Mouse (Mus musculus): ENCODE data around the gene Tm4sf20. TPM values are rescaled to one million over a fixed set of nuclear protein-coding genes. Genes with fewer than 3 reads are reported as not detected.

The Tm4sf20 gene
- polyA plus RNA-seq, 1 experiment from 2014 or later: not detected

Other genes starting within 250 kb of the Tm4sf20 start
- 0.25 and 0.41 TPM in 2 replicates for gene Col4a4, start 181.6 kb downstream of the Tm4sf20 start, polyA plus RNA-seq (2015; fragmentation: Nextera tagmentation; extraction: Ambion mirVana)
- gene Col4a3, start 181.5 kb downstream of the Tm4sf20 start, polyA plus RNA-seq (2015; fragmentation: Nextera tagmentation; extraction: Ambion mirVana): 0.46 and 0.60 TPM in 2 replicates
- gene Mff, start 43.6 kb downstream of the Tm4sf20 start, polyA plus RNA-seq (2015; fragmentation: Nextera tagmentation; extraction: Ambion mirVana): 389 and 427 TPM in 2 replicates
- gene Gm47791, start 2.8 kb upstream of the Tm4sf20 start, polyA plus RNA-seq (2015; fragmentation: Nextera tagmentation; extraction: Ambion mirVana): not detected in 2 replicates
- gene Agfg1, start 71.0 kb upstream of the Tm4sf20 start, polyA plus RNA-seq (2015; fragmentation: Nextera tagmentation; extraction: Ambion mirVana): 23.9 and 27.7 TPM in 2 replicates
- gene A030005L19Rik, start 144.9 kb upstream of the Tm4sf20 start, polyA plus RNA-seq (2015; fragmentation: Nextera tagmentation; extraction: Ambion mirVana): 0.20 TPM in 1 of 2 replicates, not detected in the other
- not detected in 2 replicates for gene A030014E15Rik, start 156.5 kb upstream of the Tm4sf20 start, polyA plus RNA-seq (2015; fragmentation: Nextera tagmentation; extraction: Ambion mirVana)
- not detected in 2 replicates for gene Gm6217, start 162.9 kb upstream of the Tm4sf20 start, polyA plus RNA-seq (2015; fragmentation: Nextera tagmentation; extraction: Ambion mirVana)
- not detected in 2 replicates for gene A030003K21Rik, start 174.9 kb upstream of the Tm4sf20 start, polyA plus RNA-seq (2015; fragmentation: Nextera tagmentation; extraction: Ambion mirVana)
- not detected in 2 replicates for gene Gm7544, start 187.6 kb upstream of the Tm4sf20 start, polyA plus RNA-seq (2015; fragmentation: Nextera tagmentation; extraction: Ambion mirVana)
- not detected in 2 replicates for gene Gm47955, start 191.8 kb upstream of the Tm4sf20 start, polyA plus RNA-seq (2015; fragmentation: Nextera tagmentation; extraction: Ambion mirVana)
- not detected in 2 replicates for gene Gm47959, start 232.1 kb upstream of the Tm4sf20 start, polyA plus RNA-seq (2015; fragmentation: Nextera tagmentation; extraction: Ambion mirVana)